Mouse (Mus musculus) CH12.LX (cell line): Measurements from ENCODE around the gene Rnf185.

Source experiments
- CHD1 ChIP-seq: IDR thresholded peaks from 2 replicates; pipeline ENCODE4 v1.6.1; 2012; ENCODE audit warnings: low read depth, low read length, improper control_type of control experiment, inconsistent platforms
- CTCF ChIP-seq, 2 experiments: IDR thresholded peaks in 1 of 2; conservative IDR thresholded peaks in 1 of 2; 2 replicates each; pipeline ENCODE4 v1.5.1; 2011 to 2012; ENCODE audit warnings: low read depth in 2 of 2, low read length in 2 of 2, improper control_type of control experiment in 1 of 2, inconsistent platforms in 1 of 2, mild to moderate bottlenecking in 1 of 2, moderate library complexity in 1 of 2
- EP300 ChIP-seq: IDR thresholded peaks from 2 replicates; pipeline ENCODE4 v1.6.1; 2011; ENCODE audit warnings: low read length, improper control_type of control experiment
- GABPA ChIP-seq: IDR thresholded peaks from 2 replicates; pipeline ENCODE4 v1.6.1; 2012; ENCODE audit warnings: low read depth, low read length, improper control_type of control experiment, inconsistent platforms; ENCODE audit not compliant: insufficient replicate concordance
- MAFK ChIP-seq: IDR thresholded peaks from 2 replicates; pipeline ENCODE4 v1.6.1; 2011; ENCODE audit warnings: low read length, improper control_type of control experiment; ENCODE audit not compliant: insufficient replicate concordance
- MAZ ChIP-seq: IDR thresholded peaks from 2 replicates; pipeline ENCODE4 v1.6.1; 2012; ENCODE audit warnings: low read depth, mild to moderate bottlenecking, inconsistent platforms, low read length, improper control_type of control experiment, moderate library complexity
- NRF1 ChIP-seq: IDR thresholded peaks from 2 replicates; pipeline ENCODE4 v1.6.1; 2014; ENCODE audit warnings: low read depth, mild to moderate bottlenecking, inconsistent platforms, low read length, improper control_type of control experiment, moderate library complexity
- POLR2A ChIP-seq: IDR thresholded peaks from 2 replicates; pipeline ENCODE4 v1.6.1; 2011; ENCODE audit warnings: low read depth, mild to moderate bottlenecking, improper control_type of control experiment, low read length
- POLR2AphosphoS2 ChIP-seq: IDR thresholded peaks from 2 replicates; pipeline ENCODE4 v1.6.1; 2011; ENCODE audit warnings: low read depth, low read length, improper control_type of control experiment
- SIN3A ChIP-seq: IDR thresholded peaks from 2 replicates; pipeline ENCODE4 v1.6.1; 2012; ENCODE audit warnings: low read length, improper control_type of control experiment, inconsistent platforms
- USF2 ChIP-seq: conservative IDR thresholded peaks from 2 replicates; pipeline ENCODE4 v1.6.1; 2011; ENCODE audit warnings: low read depth, low read length, improper control_type of control experiment
- ZKSCAN1 ChIP-seq: IDR thresholded peaks from 2 replicates; pipeline ENCODE4 v1.6.1; 2012; ENCODE audit warnings: low read depth, inconsistent platforms, low read length, improper control_type of control experiment, borderline replicate concordance

DNA sequence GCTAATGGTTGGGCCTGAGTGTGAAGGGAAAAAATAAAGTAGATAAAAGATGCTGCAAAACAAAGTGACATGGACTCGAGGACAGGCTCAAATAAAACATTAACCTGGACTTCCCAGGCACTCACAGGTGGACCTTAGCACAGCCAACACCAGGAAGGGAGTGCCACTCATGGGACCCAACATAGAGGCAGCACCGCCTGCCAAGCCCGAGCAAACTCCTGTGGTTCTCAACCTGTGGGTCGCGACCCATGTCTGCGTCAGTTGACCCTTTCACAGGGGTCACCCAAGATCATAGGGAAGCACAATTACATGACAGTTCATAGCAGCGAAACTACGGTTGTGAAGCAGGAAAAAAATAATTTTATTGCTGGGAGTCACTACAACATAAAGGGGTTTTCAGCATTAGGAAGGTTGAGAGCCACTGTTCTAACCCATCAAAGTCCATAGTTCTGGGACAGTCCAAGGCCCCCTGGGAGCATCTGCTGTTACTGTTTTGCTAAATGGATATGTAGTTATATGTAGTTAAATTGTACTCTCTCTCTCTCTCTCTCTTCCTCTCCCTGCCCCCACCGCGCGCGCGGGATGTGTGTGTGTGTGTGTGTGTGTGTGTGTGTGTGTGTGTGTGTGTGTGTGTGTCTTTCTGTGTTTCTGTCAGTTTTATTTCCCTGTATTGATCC lies 6.4 kb upstream of the Rnf185 start:
- TF ChIP-seq CTCF (conservative IDR thresholded peaks at IDR 0.05 in 1 of 2, IDR thresholded peaks at IDR 0.05 in 1 of 2; ENCODE audit: low read depth in 2 of 2, low read length in 2 of 2): no peak
- no peak for TF ChIP-seq GABPA
- TF ChIP-seq CHD1: no peak
- no peak for TF ChIP-seq USF2
- TF ChIP-seq ZKSCAN1: no peak
- no peak for TF ChIP-seq POLR2AphosphoS2
- TF ChIP-seq NRF1: no peak
- TF ChIP-seq MAFK: no peak
- no peak for TF ChIP-seq EP300
- no peak for TF ChIP-seq POLR2A
- no peak for TF ChIP-seq MAZ
- no peak for TF ChIP-seq SIN3A
